Mouse (Mus musculus): ENCODE results near the gene Gm13769. TPM values are rescaled to one million over a fixed set of nuclear protein-coding genes. Genes with fewer than 3 reads are reported as not detected.
"Not testable (repeated sequence)": the region's sequence is repeated elsewhere in the genome, so short reads cannot be mapped to it uniquely, and the experiment has no call there.

Gm13769 gene
- not detected in 2 replicates for polyA plus RNA-seq (2015; fragmentation: Nextera tagmentation; extraction: Ambion mirVana)

DNA sequence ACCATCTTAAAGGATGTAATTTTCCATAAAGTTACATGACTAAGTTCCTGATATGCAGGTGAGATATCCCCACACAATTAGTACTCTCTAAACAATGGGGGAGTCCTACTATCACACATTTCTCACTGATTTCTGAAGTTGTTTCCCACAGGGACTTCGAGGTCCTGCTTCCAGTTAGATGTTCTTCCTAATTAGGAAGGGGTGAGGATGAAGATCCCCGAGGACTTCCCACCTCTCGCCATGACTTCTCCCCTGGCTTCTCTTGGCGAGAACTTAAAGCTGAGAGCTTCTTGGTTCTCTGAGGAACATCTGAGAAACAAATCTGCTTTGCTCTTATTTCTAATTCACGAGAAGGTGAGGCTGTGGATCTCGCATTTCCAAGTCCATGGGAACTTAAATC lies at the start of gene Gm13769:
Gene Gm13769 (plus strand): TSS at position 301 of the 400 bp plus-strand sequence.
- no CpG with 5 or more reads among the region's 6 CpGs for WGBS (ENCODE audit: insufficient replicate concordance)

GRCm38 (mm10) chr2:90292741-90293140 lies 29.3 kb upstream of the Gm13769 start, which contains the start of gene Olfr1272:
TSS of gene Olfr1272 (minus strand) at chr2:90292841.
- ATAC-seq (ENCODE audit: low read depth), result no peak
- no peak within 1 kb of the TSS for H3K4me2 ChIP-seq (ENCODE audit: low read depth, low read length)
- no peaks in the 10 kb centered on the region for H3K36me3 ChIP-seq (ENCODE audit: control insufficient read depth, insufficient read depth)
- H3K9ac ChIP-seq (ENCODE audit: low read depth, low read length), result no peak within 1 kb of the TSS
- no peaks in the 10 kb centered on the region for H3K27me3 ChIP-seq (ENCODE audit: control insufficient read depth, insufficient read depth, low read depth, low read length)
- no peaks in the 10 kb centered on the region for H3K9me3 ChIP-seq (replicated peaks; ENCODE audit: control insufficient read depth, low read length)
- 77% methylated on average over 6 of the region's 6 CpGs for WGBS (ENCODE audit: insufficient replicate concordance)
- H3K4me1 ChIP-seq (ENCODE audit: control insufficient read depth, low read depth, low read length), result no peaks in the 10 kb centered on the region
- no peak within 1 kb of the TSS for H3K4me3 ChIP-seq (ENCODE audit: low read depth, low read length)
- H3K27ac ChIP-seq (ENCODE audit: low read length), result no peak within 1 kb of the TSS

More for the DNA sequence above, at the start of gene Gm13769:
- ATAC-seq (ENCODE audit: low read depth); H3K36me3 ChIP-seq (ENCODE audit: control insufficient read depth, insufficient read depth); H3K4me2 ChIP-seq (ENCODE audit: low read depth, low read length); H3K4me3 ChIP-seq (ENCODE audit: low read depth, low read length); H3K9ac ChIP-seq (ENCODE audit: low read depth, low read length); H3K27me3 ChIP-seq (ENCODE audit: control insufficient read depth, insufficient read depth, low read depth, low read length); H3K27ac ChIP-seq (ENCODE audit: low read length); H3K4me1 ChIP-seq (ENCODE audit: control insufficient read depth, low read depth, low read length); H3K9me3 ChIP-seq (replicated peaks; ENCODE audit: control insufficient read depth, low read length): not testable (repeated sequence)

DNA sequence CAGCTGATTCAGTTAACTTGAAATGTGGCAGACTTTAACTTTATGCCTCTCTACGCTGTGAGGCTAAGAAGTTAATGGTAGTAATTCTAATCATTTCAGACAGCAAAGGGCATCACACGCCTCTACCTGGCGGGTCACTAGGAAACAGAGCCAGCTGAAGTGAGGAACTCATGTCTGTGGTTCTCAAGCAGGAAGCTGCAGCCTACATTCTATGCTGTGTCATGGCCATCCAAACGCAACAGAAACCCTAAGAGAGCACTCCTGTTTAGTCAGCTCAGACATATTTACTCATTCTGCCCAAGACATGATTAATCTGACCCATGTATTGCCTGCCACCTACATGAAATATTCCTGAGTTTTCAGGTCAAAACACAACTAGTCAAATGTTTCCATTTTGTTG lies 24.7 kb downstream of the Gm13769 start:
- H3K9ac ChIP-seq (ENCODE audit: low read depth, low read length); ATAC-seq (ENCODE audit: low read depth); H3K27me3 ChIP-seq (ENCODE audit: control insufficient read depth, insufficient read depth, low read depth, low read length); H3K4me3 ChIP-seq (ENCODE audit: low read depth, low read length); H3K4me2 ChIP-seq (ENCODE audit: low read depth, low read length); H3K9me3 ChIP-seq (replicated peaks; ENCODE audit: control insufficient read depth, low read length); H3K27ac ChIP-seq (ENCODE audit: low read length); H3K36me3 ChIP-seq (ENCODE audit: control insufficient read depth, insufficient read depth); H3K4me1 ChIP-seq (ENCODE audit: control insufficient read depth, low read depth, low read length): not testable (repeated sequence)
- no CpG with 5 or more reads among the region's 4 CpGs for WGBS (ENCODE audit: insufficient replicate concordance)

DNA sequence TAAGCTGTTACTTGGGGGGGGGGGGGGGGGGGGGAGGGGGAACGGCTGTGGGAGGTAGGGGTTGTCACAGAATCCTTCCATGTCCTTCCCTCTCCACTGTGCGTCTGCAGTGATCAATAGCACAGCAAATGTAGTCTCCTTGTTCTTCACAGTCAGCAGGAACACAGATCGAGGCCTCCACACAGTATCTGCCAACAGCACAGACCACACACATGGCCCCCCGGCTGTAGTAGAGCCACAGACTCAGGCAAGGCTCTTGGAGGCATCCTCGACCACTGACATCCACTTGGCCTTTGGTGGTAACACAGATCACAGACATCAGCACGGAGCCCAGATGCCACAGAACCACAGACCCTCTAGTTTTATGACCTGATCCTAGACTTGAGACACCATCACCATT lies 29.0 kb downstream of the Gm13769 start:
- not testable (repeated sequence) for H3K27ac ChIP-seq (ENCODE audit: low read length); H3K27me3 ChIP-seq (ENCODE audit: control insufficient read depth, insufficient read depth, low read depth, low read length); H3K36me3 ChIP-seq (ENCODE audit: control insufficient read depth, insufficient read depth); H3K4me3 ChIP-seq (ENCODE audit: low read depth, low read length); ATAC-seq (ENCODE audit: low read depth); H3K4me2 ChIP-seq (ENCODE audit: low read depth, low read length); H3K9ac ChIP-seq (ENCODE audit: low read depth, low read length); H3K4me1 ChIP-seq (ENCODE audit: control insufficient read depth, low read depth, low read length); H3K9me3 ChIP-seq (replicated peaks; ENCODE audit: control insufficient read depth, low read length)
- no CpG with 5 or more reads among the region's 6 CpGs for WGBS (ENCODE audit: insufficient replicate concordance)

DNA sequence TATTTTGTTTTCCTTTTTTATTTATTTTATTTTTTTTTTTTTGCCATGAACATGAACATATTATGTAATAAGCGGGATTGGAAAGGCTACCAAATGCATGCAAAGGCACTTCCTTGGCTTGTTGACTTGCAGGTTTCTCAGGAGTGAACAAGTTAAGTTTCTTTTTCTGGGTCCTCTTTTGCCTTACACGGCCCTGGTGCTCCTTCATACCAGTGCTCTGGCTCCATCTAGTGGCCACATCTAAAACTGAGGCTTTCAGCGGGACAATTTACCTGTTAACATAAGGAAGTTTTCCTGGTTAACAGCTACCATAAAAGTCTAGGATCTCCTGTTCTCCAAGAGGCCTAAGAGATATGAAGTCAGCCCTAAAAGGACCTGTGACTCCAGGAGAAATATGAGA lies 29.5 kb downstream of the Gm13769 start:
- not testable (repeated sequence) for H3K4me1 ChIP-seq (ENCODE audit: control insufficient read depth, low read depth, low read length); ATAC-seq (ENCODE audit: low read depth); H3K27ac ChIP-seq (ENCODE audit: low read length); H3K4me2 ChIP-seq (ENCODE audit: low read depth, low read length); H3K27me3 ChIP-seq (ENCODE audit: control insufficient read depth, insufficient read depth, low read depth, low read length); H3K36me3 ChIP-seq (ENCODE audit: control insufficient read depth, insufficient read depth); H3K9me3 ChIP-seq (replicated peaks; ENCODE audit: control insufficient read depth, low read length); H3K4me3 ChIP-seq (ENCODE audit: low read depth, low read length); H3K9ac ChIP-seq (ENCODE audit: low read depth, low read length)
- no CpG with 5 or more reads among the region's 3 CpGs for WGBS (ENCODE audit: insufficient replicate concordance)

- not testable (repeated sequence) for H3K9ac ChIP-seq (ENCODE audit: low read depth, low read length); ATAC-seq (ENCODE audit: low read depth)
- WGBS (ENCODE audit: insufficient replicate concordance), result no CpG with 5 or more reads among the region's 5 CpGs
These were observed 37.2 kb downstream of the Gm13769 start for GRCm38 (mm10) chr2:90359229-90359628.

DNA sequence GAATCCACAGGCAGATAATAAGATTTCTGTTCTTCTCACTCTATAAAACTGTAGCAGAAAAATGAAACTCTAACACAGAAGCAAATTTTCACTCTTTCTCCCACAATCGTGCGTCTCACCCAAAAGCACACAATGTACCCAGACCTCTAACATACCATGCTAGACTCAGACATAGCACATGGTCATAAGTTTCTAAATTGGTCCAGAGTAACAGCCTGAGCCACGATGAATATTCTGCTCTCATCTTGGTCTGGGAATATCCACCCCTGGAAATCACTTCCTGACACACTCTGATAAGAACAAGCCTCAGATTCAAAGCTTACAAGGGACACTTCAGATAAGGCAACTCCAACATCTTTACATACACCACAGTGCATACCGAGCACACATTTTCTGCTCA lies 38.2 kb downstream of the Gm13769 start:
- no CpG with 5 or more reads among the region's 4 CpGs for whole genome bisulfite sequencing (ENCODE audit: insufficient replicate concordance)

More at GRCm38 (mm10) chr2:90359229-90359628, 37.2 kb downstream of the Gm13769 start:
- H3K4me1 ChIP-seq (ENCODE audit: control insufficient read depth, low read depth, low read length); H3K9me3 ChIP-seq (replicated peaks; ENCODE audit: control insufficient read depth, low read length); H3K4me3 ChIP-seq (ENCODE audit: low read depth, low read length); H3K27ac ChIP-seq (ENCODE audit: low read length); H3K36me3 ChIP-seq (ENCODE audit: control insufficient read depth, insufficient read depth); H3K4me2 ChIP-seq (ENCODE audit: low read depth, low read length); H3K27me3 ChIP-seq (ENCODE audit: control insufficient read depth, insufficient read depth, low read depth, low read length): not testable (repeated sequence)

More for the DNA sequence above, 38.2 kb downstream of the Gm13769 start:
- ATAC-seq (ENCODE audit: low read depth); H3K4me3 ChIP-seq (ENCODE audit: low read depth, low read length); H3K9me3 ChIP-seq (replicated peaks; ENCODE audit: control insufficient read depth, low read length); H3K27ac ChIP-seq (ENCODE audit: low read length); H3K4me1 ChIP-seq (ENCODE audit: control insufficient read depth, low read depth, low read length); H3K36me3 ChIP-seq (ENCODE audit: control insufficient read depth, insufficient read depth); H3K9ac ChIP-seq (ENCODE audit: low read depth, low read length); H3K4me2 ChIP-seq (ENCODE audit: low read depth, low read length); H3K27me3 ChIP-seq (ENCODE audit: control insufficient read depth, insufficient read depth, low read depth, low read length): not testable (repeated sequence)

Other genes with a start within 250 kb of the Gm13769 start
- not detected in 2 replicates for gene Olfr1269, start 200.8 kb upstream of the Gm13769 start, polyA plus RNA-seq (2015; fragmentation: Nextera tagmentation; extraction: Ambion mirVana)
- gene Olfr32, start 179.9 kb upstream of the Gm13769 start, polyA plus RNA-seq (2015; fragmentation: Nextera tagmentation; extraction: Ambion mirVana), result not detected in 2 replicates
- gene Olfr1270, start 169.1 kb upstream of the Gm13769 start, polyA plus RNA-seq (2015; fragmentation: Nextera tagmentation; extraction: Ambion mirVana), result not detected in 2 replicates
- gene Olfr1506, start 97.7 kb upstream of the Gm13769 start, polyA plus RNA-seq (2015; fragmentation: Nextera tagmentation; extraction: Ambion mirVana), result 0.05 TPM in 1 of 2 replicates, not detected in the other
- gene Olfr142, start 64.6 kb upstream of the Gm13769 start, polyA plus RNA-seq (2015; fragmentation: Nextera tagmentation; extraction: Ambion mirVana), result not detected in 2 replicates
- not detected in 2 replicates for gene Olfr1271, start 51.2 kb upstream of the Gm13769 start, polyA plus RNA-seq (2015; fragmentation: Nextera tagmentation; extraction: Ambion mirVana)
- not detected in 2 replicates for gene Olfr1272, start 29.4 kb upstream of the Gm13769 start, polyA plus RNA-seq (2015; fragmentation: Nextera tagmentation; extraction: Ambion mirVana)
- not detected in 2 replicates for gene Olfr1274-ps, start 76.5 kb downstream of the Gm13769 start, polyA plus RNA-seq (2015; fragmentation: Nextera tagmentation; extraction: Ambion mirVana)